Mouse (Mus musculus): ENCODE measurements around the gene Ap3m1.
"Not testable (repeated sequence)": the region's sequence is repeated elsewhere in the genome, so short reads cannot be mapped to it uniquely, and the experiment has no call there.

Gene Ap3m1

GRCm38 (mm10) chr14:21052112-21052780, at the start of gene Ap3m1, which contains the start of gene Adk:
Gene Ap3m1 (minus strand): TSS chr14:21052508.
Gene Adk (plus strand): TSS chr14:21052574.
- peak; percentile 91 for DNase-seq (ENCODE audit: low spot score)

- DNase-seq (ENCODE audit: low spot score), result no peak
These were observed 49.3 kb upstream of the Ap3m1 start for GRCm38 (mm10) chr14:21101562-21101961.

- DNase-seq (ENCODE audit: low spot score), result no peak
These were observed 48.6 kb upstream of the Ap3m1 start for GRCm38 (mm10) chr14:21100876-21101275.

- DNase-seq (ENCODE audit: low spot score), result no peak
These were observed 47.1 kb upstream of the Ap3m1 start for GRCm38 (mm10) chr14:21099371-21099770.

GRCm38 (mm10) chr14:21096689-21097088, 44.4 kb upstream of the Ap3m1 start:
- no peak for DNase-seq (ENCODE audit: low spot score)

GRCm38 (mm10) chr14:21096279-21096678, 44.0 kb upstream of the Ap3m1 start:
- no peak for DNase-seq (ENCODE audit: low spot score)

GRCm38 (mm10) chr14:21094161-21094560, 41.9 kb upstream of the Ap3m1 start:
- not testable (repeated sequence) for DNase-seq (ENCODE audit: low spot score)

GRCm38 (mm10) chr14:21090930-21091486, 38.7 kb upstream of the Ap3m1 start:
- no peak for DNase-seq (ENCODE audit: low spot score)

GRCm38 (mm10) chr14:21090400-21090799, 38.1 kb upstream of the Ap3m1 start:
- no peak for DNase-seq (ENCODE audit: low spot score)

- DNase-seq (ENCODE audit: low spot score), result no peak
These were observed 36.4 kb upstream of the Ap3m1 start for GRCm38 (mm10) chr14:21088731-21089130.

- no peak for DNase-seq (ENCODE audit: low spot score)
These were observed 35.2 kb upstream of the Ap3m1 start for GRCm38 (mm10) chr14:21087390-21088060.

GRCm38 (mm10) chr14:21086827-21087351, 34.6 kb upstream of the Ap3m1 start:
- DNase-seq (ENCODE audit: low spot score), result no peak

- no peak for DNase-seq (ENCODE audit: low spot score)
These were observed 33.8 kb upstream of the Ap3m1 start for GRCm38 (mm10) chr14:21086106-21086505.

GRCm38 (mm10) chr14:21085666-21086065, 33.4 kb upstream of the Ap3m1 start:
- DNase-seq (ENCODE audit: low spot score), result no peak

GRCm38 (mm10) chr14:21082823-21083222, 30.5 kb upstream of the Ap3m1 start:
- DNase-seq (ENCODE audit: low spot score), result no peak

- DNase-seq (ENCODE audit: low spot score), result no peak
These were observed 26.2 kb upstream of the Ap3m1 start for GRCm38 (mm10) chr14:21078511-21078910.

GRCm38 (mm10) chr14:21077939-21078338, 25.6 kb upstream of the Ap3m1 start:
- DNase-seq (ENCODE audit: low spot score), result no peak

GRCm38 (mm10) chr14:21076501-21077194, 24.3 kb upstream of the Ap3m1 start:
- no peak for DNase-seq (ENCODE audit: low spot score)

GRCm38 (mm10) chr14:21075751-21076500, 23.6 kb upstream of the Ap3m1 start:
- peak; percentile 85 for DNase-seq (ENCODE audit: low spot score)

- no peak for DNase-seq (ENCODE audit: low spot score)
These were observed 22.4 kb upstream of the Ap3m1 start for GRCm38 (mm10) chr14:21074398-21075320.

GRCm38 (mm10) chr14:21073981-21074380, 21.7 kb upstream of the Ap3m1 start:
- DNase-seq (ENCODE audit: low spot score), result no peak
